Mouse (Mus musculus) ES-Bruce4 (cell line): ENCODE data around the gene Gzf1. TPM values are rescaled to one million over a fixed set of nuclear protein-coding genes. Genes with fewer than 3 reads are reported as not detected.
A peak's percentile ranks its signal among the peaks of the same experiment; 100 is the strongest.

Experiments used
- H3K27ac ChIP-seq: 2 replicates; pipeline ENCODE4 v1.5.1; 2012; ENCODE audit warnings: low read length, inconsistent platforms; ENCODE audit not compliant: insufficient read depth
- H3K27me3 ChIP-seq: 2 replicates; pipeline ENCODE4 v1.6.1; 2012; ENCODE audit warnings: mild to moderate bottlenecking, low read length, inconsistent platforms; ENCODE audit not compliant: control insufficient read depth, poor library complexity, insufficient read depth, severe bottlenecking
- H3K36me3 ChIP-seq: 2 replicates; pipeline ENCODE4 v1.6.1; 2012; ENCODE audit warnings: inconsistent platforms, mild to moderate bottlenecking, low read length, moderate library complexity; ENCODE audit not compliant: control insufficient read depth, poor library complexity, insufficient read depth, severe bottlenecking
- H3K4me1 ChIP-seq: one replicate; pipeline ENCODE4 v1.8.1; 2011; ENCODE audit warnings: low read length; ENCODE audit not compliant: control insufficient read depth, insufficient read depth
- H3K4me3 ChIP-seq: 2 replicates; pipeline ENCODE4 v1.5.1; 2011; ENCODE audit warnings: low read depth, mild to moderate bottlenecking, low read length
- H3K9ac ChIP-seq: 2 replicates; pipeline ENCODE4 v1.6.1; 2012; ENCODE audit warnings: low read depth, mild to moderate bottlenecking, inconsistent platforms; ENCODE audit not compliant: poor library complexity, severe bottlenecking
- H3K9me3 ChIP-seq: replicated peaks from 2 replicates; pipeline ENCODE4 v1.6.1; 2012; ENCODE audit warnings: mild to moderate bottlenecking, low read length, inconsistent platforms; ENCODE audit not compliant: control insufficient read depth, poor library complexity, insufficient read depth, severe bottlenecking
- CTCF ChIP-seq: IDR thresholded peaks from one replicate; pipeline ENCODE4 v1.8.1; 2011; ENCODE audit warnings: low read depth, low read length
- EP300 ChIP-seq: IDR thresholded peaks from 2 replicates; pipeline ENCODE4 v1.6.1; 2011; ENCODE audit warnings: low read depth, low read length; ENCODE audit not compliant: insufficient read depth
- POLR2A ChIP-seq: IDR thresholded peaks from one replicate; pipeline ENCODE4 v1.8.1; 2011; ENCODE audit warnings: low read length; ENCODE audit not compliant: insufficient read depth
- polyA plus RNA-seq: library from polyadenylated mRNA; stranded (reverse); fragments of >200 nt; gene quantifications from 2 replicates; pipeline ENCODE4 v1.2.4, GENCODE M21; 2011; ENCODE audit warnings: low read depth; ENCODE audit not compliant: missing spikeins, insufficient read depth, insufficient read length

Gzf1 gene
- polyA plus RNA-seq, 1 experiment = 24.8 TPM

GRCm38 (mm10) chr2:148717072-148717471, 36.2 kb downstream of the Gzf1 start:
- Histone ChIP-seq H3K4me1 (no peaks in the 10 kb centered on the region), H3K27ac (no peak overlapping the region), H3K4me3 (no peak overlapping the region), H3K36me3 (no peaks in the 10 kb centered on the region), H3K27me3 (no peaks in the 10 kb centered on the region), H3K9ac (no peak overlapping the region), H3K9me3 (no peaks in the 10 kb centered on the region)
- TF ChIP-seq EP300 (no peak), CTCF (no peak), POLR2A (no peak)

- no peaks in the 10 kb centered on the region for H3K9me3 ChIP-seq
- H3K27ac ChIP-seq = no peak overlapping the region
- H3K27me3 ChIP-seq = no peaks in the 10 kb centered on the region
- H3K36me3 ChIP-seq = no peaks in the 10 kb centered on the region
- no peak for TF ChIP-seq CTCF
- TF ChIP-seq EP300 = no peak
- TF ChIP-seq POLR2A = no peak
- H3K9ac ChIP-seq = no peak overlapping the region
- no peaks in the 10 kb centered on the region for H3K4me1 ChIP-seq
- no peak overlapping the region for H3K4me3 ChIP-seq
Measured at GRCm38 (mm10) chr2:148719271-148719995, 38.6 kb downstream of the Gzf1 start.

- TF ChIP-seq EP300 = no peak
- TF ChIP-seq POLR2A = no peak
- no peak for TF ChIP-seq CTCF
- Histone ChIP-seq H3K9ac (peak overlapping the region; percentile 48), H3K4me1 (no peaks in the 10 kb centered on the region), H3K27me3 (no peaks in the 10 kb centered on the region), H3K4me3 (peak overlapping the region; percentile 89), H3K9me3 (peaks cover 8% of the 10 kb centered on the region), H3K27ac (no peak overlapping the region), H3K36me3 (no peaks in the 10 kb centered on the region)
Measured at GRCm38 (mm10) chr2:148731614-148732326, 50.9 kb downstream of the Gzf1 start.

- Histone ChIP-seq H3K9ac (peak within 1 kb of the TSS; percentile 48), H3K4me1 (no peaks in the 10 kb centered on the region), H3K36me3 (no peaks in the 10 kb centered on the region), H3K27ac (no peak within 1 kb of the TSS), H3K27me3 (no peaks in the 10 kb centered on the region), H3K4me3 (peak within 1 kb of the TSS; percentile 89), H3K9me3 (peaks cover 8% of the 10 kb centered on the region)
- TF ChIP-seq EP300 = no peak
- peak; percentile 69 for TF ChIP-seq POLR2A
- no peak for TF ChIP-seq CTCF
Measured at GRCm38 (mm10) chr2:148732327-148733000, 51.6 kb downstream of the Gzf1 start, which contains the start of gene Napb. Napb (minus strand) TSS chr2:148732467.

Other genes starting within 250 kb of the Gzf1 start
- 0.15 TPM in 1 of 2 replicates, not detected in the other for gene Cd93, start 237.5 kb upstream of the Gzf1 start, polyA plus RNA-seq
- gene Nxt1, start 8.4 kb upstream of the Gzf1 start, polyA plus RNA-seq = 40.2 and 48.0 TPM in 2 replicates
- 3.7 and 4.3 TPM in 2 replicates for gene Napb, start 51.4 kb downstream of the Gzf1 start, polyA plus RNA-seq
- not detected in 2 replicates for gene Cstl1, start 69.3 kb downstream of the Gzf1 start, polyA plus RNA-seq
- gene Cst11, start 90.5 kb downstream of the Gzf1 start, polyA plus RNA-seq = not detected in 2 replicates
- not detected in 2 replicates for gene 8030411F24Rik, start 101.0 kb downstream of the Gzf1 start, polyA plus RNA-seq
- not detected in 2 replicates for gene Cst12, start 108.3 kb downstream of the Gzf1 start, polyA plus RNA-seq
- not detected in 2 replicates for gene Cst8, start 117.8 kb downstream of the Gzf1 start, polyA plus RNA-seq
- gene Cst13, start 139.1 kb downstream of the Gzf1 start, polyA plus RNA-seq = not detected in 2 replicates
- not detected in 2 replicates for gene Cst9, start 154.1 kb downstream of the Gzf1 start, polyA plus RNA-seq
- gene 9230104L09Rik, start 184.0 kb downstream of the Gzf1 start, polyA plus RNA-seq = not detected in 2 replicates
- 299 and 318 TPM in 2 replicates for gene Cst3, start 194.7 kb downstream of the Gzf1 start, polyA plus RNA-seq